Mouse (Mus musculus): Measurements from ENCODE around the gene Abcd2.

Gene Abcd2

GRCm38 (mm10) chr15:91191412-91192222 is at the start of gene Abcd2:
Gene Abcd2 (minus strand): TSS chr15:91191799.
- DNase-seq = peak; percentile 84 to 87

DNA sequence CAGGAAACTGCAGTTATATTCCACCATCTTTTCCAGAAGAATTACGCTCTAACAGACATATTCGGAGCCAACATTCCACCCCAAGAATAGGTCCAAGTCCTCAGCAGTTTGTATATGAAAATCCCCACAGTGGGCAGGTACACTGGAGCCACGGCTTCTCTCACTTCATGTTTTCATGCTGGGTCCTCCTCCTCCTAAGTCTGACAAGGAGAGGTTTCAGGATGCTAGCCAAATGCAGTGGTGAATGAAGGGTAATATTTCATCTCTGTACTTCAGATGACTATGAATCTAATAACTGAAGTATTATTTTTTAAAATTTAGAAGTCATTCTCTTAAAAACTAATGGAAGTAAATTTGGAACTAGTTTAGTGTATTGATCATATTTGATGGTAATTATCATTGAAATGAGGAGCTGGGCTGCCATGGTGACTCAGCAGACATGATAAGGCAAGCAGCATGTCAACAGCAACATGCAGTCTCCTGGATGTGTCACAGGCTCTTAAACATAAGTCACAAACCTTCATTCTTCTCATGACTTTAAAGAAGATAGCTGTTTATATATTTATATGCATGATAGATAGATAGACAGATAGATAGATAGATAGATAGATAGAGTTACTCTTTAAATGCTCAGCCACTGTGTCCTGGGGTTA is 49.2 kb upstream of the Abcd2 start:
- no peak for DNase-seq

DNA sequence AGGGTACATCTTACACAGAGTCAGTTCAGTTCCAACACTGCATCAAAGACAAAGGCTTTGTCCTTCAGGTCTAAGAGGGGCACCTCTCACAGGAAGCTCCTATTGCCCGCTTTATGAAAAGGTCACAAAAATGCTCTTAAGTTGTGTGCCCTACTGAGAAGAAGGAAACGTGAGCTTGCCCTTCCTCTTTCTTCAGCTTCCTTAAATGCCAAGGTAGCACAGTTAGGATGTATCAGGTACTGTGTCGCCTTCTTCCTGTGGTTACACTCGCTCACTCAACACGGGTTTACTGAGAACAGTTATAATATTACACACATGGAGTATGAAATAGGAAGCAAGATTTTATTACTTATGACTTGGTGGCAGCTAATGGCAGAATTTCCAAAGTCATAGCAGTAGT is 45.7 kb upstream of the Abcd2 start:
- no peak for DNase-seq

DNA sequence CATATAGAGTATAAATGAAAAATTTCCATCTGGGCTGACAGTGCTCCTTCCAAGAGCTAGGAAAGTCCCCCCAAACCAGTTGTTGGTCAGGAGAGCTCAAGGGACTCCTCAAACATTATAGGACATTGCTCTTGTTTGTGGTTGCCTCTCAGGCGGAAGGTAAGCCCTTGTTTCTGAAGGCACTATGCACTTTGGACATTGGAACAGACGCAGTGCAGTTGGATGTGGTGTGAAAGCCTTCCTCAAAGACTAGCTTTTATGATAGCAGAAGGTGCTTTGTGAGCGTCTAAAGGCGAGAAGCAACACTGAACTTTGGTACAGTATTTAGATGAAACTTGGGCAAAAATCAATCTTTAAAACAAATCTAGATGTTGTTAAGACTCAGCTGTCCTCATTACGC is 14.9 kb upstream of the Abcd2 start:
- DNase-seq = no peak

- DNase-seq = no peak
Measured at GRCm38 (mm10) chr15:91203521-91203920, 11.9 kb upstream of the Abcd2 start.

DNA sequence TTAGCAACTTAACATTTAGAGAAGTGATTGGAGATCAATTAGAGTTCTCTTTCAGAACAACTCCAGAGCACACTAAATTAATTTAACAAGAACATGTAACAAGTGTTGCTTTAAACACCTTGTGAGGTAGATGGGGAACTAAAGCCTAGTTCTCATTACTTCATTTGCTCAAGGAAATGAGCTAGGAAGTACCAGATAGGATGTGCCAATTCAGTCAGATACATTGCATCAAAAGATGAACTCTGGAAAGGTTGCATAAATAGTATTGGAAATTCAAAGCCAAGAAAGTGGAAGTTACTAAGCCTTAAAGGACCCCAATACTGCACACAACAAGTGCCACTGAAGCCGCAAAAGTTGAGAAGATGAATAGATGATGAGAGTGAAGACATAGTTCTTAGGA is 10.9 kb upstream of the Abcd2 start:
- no peak for DNase-seq

GRCm38 (mm10) chr15:91200833-91201232 is 9.2 kb upstream of the Abcd2 start:
- DNase-seq = no peak

- no peak for DNase-seq
Measured at GRCm38 (mm10) chr15:91199256-91199905, 7.8 kb upstream of the Abcd2 start, which contains the start of gene CN725425. Gene CN725425 (plus strand): TSS chr15:91199494.

DNA sequence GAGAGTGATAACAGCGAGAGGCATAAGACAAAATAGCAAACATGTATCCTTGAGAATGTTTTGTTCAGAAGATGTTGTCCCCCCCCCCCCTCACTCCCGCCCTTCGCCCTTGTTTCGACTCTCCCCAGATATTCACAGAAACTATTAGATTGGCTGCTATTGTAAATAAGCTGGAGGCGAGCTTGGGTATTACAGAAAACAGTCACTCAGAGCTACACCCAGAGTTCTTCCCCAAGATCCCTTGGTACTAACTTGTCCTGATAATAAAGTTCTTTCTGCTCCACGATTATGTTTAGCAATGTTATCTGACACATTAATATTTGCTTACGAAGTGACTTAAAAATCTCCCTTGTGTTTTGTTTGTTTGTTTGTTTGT is 612 bp upstream of the Abcd2 start:
- DNase-seq = no peak

GRCm38 (mm10) chr15:91190519-91191207 is 936 bp downstream of the Abcd2 start:
- DNase-seq = peak; percentile 33 to 60

DNA sequence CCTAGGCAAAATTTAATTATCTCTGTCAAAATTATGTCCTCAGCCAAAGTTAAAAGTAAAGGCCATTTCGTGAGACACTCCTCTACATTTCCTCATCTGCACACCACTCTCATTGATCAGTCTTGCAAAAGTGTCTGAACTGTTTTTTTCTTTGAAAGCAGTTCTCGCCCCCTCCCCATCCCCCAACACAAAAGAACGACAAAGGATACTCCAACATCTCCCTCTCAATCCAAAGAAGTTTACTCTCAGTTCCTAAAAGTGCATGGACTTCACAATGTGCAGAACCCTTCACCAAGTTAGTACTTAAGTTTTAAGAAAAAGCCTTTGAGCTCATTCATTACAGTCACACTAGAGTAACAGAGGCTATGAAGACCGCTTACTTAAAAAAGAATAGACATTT is 1.6 kb downstream of the Abcd2 start:
- DNase-seq = peak; percentile 18 to 36

DNA sequence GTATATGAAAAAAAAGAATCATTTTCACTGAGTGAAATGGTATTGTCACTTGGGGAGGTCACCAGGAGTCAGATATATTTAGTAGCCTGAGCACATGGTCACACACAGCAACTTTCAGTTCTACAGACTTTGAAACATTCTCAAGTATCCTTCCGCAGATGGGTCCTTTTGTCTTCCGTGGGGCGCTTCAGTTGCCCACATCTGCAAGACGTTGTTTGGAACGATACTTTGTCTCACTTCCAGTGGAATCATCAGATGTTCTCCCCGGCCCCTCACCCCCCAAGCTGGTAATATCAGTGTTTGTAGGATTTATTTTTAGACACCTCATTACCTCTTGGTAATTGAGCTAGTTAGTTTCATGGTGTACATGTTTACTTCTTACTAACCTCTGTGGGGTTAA is 5.2 kb downstream of the Abcd2 start:
- no peak for DNase-seq

- DNase-seq = peak; percentile 33 to 43
Measured at GRCm38 (mm10) chr15:91179911-91180622, 11.5 kb downstream of the Abcd2 start.

- no peak for DNase-seq
Measured at GRCm38 (mm10) chr15:91178656-91179314, 12.8 kb downstream of the Abcd2 start.

DNA sequence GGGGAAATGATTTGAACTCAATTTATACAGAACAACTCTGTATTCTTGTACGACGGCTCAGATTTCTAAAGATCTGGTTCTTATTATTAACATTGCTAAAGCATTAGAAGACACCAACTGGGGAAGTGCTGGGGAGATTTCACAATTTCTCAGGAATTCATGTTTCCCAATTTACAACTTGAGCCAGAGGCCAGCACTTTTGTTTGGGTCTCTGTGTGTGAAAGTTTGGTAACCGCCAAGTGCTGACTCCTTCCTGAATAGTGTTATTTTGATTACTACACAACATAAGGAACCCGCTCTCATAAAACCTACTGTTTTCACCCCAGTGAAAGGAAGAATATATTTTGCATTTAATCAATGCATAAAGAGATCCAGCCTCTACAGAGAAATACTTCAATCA is 19.4 kb downstream of the Abcd2 start:
- DNase-seq = no peak

GRCm38 (mm10) chr15:91171332-91171731 is 20.3 kb downstream of the Abcd2 start:
- no peak for DNase-seq

DNA sequence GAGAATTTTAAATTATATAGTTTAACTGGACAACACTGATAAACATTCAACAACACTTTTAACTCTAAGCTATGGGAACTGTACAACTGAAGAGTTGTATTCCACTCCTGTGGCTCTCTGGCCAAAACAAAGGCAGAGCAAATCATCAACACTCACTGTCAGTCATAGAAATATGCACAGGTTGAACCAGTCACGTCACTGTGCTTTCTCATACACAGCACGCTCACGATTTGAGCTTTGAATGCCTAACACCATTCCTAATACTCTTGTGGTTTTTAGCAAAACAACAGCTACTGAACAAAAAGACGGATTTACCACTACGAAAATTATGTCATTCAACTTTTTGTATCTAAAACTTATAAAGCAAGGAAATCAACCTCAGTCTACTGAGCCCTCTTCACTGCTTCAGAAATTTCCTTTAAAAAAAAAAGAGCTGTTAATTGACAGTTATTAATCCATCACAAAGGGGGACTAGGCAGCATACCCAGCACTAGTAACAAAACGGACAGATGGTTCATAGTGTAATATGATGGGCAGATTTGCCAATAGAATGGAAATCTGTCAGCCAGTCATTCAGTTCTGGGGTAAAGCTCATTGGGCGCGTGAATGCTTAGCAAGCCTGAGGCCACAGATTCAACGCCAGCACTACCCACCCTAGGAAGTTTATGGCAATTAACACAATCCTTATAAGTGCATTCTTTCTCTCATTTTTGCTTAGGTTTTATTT is 20.8 kb downstream of the Abcd2 start:
- DNase-seq = peak in 1 of 2 experiments; percentile 20

DNA sequence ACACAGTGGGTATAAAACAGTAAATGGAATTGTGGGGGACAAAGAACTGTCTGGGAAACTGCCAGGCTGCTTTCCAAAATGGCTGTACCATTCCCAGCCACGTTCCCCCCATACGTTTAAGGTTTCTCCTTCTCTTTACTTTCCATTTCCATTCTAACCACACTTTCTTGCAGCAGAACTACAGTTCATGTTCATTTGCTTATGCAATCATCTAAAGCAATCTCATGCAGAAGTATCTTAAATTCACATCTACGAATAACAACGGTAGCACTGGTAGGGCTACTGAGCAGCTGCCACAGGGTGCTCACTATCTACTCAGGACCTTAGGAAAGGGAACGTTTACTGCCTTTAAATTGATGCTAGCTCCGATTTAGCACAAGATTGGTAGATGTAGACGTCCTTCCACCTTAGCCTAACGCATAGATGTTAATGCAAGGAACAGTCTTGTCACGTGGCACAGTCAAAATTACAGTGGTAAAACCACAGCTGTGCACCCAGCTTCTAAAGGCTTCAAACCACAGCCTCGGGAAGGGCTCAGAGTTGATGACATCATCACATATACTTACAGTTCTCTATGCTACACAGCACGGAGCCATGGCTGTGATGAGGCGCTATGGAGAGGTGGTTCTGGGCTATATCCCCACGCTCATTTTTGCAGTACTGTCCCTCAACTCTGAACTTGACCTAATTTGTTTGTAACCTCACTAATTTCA is 23.6 kb downstream of the Abcd2 start:
- no peak for DNase-seq

DNA sequence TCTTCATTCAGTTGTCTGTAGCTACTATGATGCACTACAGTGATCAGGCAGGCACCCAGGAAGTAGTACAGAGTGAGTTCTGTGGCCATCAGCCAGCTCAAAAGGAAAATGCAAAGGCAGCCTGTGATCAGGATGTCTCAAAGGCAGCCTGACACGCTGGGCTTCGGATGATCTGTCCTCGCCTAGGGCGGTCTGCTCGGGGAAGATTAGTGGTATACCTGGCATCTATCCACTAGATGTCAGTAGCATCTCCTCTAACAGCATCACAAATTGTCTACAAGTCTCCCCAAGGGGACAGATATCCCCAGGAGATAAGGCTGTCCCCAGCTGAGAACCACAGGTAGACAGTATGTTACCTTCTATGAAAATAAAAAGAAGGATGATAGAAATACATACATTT is 26.6 kb downstream of the Abcd2 start:
- peak; percentile 46 to 52 for DNase-seq

GRCm38 (mm10) chr15:91163454-91163853 is 28.1 kb downstream of the Abcd2 start:
- DNase-seq = no peak

DNA sequence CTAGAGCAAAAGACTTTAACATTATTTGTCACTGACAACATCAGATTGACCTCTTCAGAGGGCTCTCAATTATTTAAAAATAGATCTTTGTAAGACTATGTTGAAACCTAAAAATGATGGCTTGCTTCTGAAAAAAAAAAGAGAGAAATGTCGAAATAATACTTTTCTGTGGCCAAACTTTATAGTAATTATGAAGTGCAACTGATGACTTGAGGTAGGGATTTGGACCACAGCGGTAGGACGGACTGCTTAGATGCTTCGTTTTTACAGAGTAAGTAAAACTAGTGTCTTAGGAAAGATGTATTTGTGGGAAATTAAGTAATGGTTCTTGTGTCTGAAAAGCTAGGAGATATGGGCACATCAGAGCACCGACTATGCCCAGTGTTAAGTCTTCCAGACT is 30.4 kb downstream of the Abcd2 start:
- no peak for DNase-seq

Measured in cerebellum, postnatal 14 days (tissue).